Mouse (Mus musculus): Measurements from ENCODE around the gene Lce3e.

- TF ChIP-seq CTCF (IDR thresholded peaks at IDR 0.05; ENCODE audit: low read depth) (no peak), EP300 (optimal IDR thresholded peaks at IDR 0.05) (no peak)
Measured at GRCm38 (mm10) chr3:92926130-92926529, 40.7 kb upstream of the Lce3e start, which contains the start of gene Lce3a.

Measured in stomach, postnatal 0 days (tissue).